Mouse (Mus musculus) monocyte, adult 5-6 weeks (primary cell): ENCODE results near the gene Cacna2d3. TPM values are rescaled to one million over a fixed set of nuclear protein-coding genes. Genes with fewer than 3 reads are reported as not detected.

Source experiments
- ATAC-seq: fragments of 153-309, 156-312 bp; replicated peaks from 2 replicates; pipeline ENCODE4 v1.8.0; 2017; ENCODE audit warnings: mild to moderate bottlenecking; ENCODE audit not compliant: low TSS enrichment, insufficient number of reproducible peaks, severe bottlenecking, poor library complexity, low FRiP score
- total RNA-seq: library from RNA; stranded (forward); fragments of 200-1000, 200-491, 200-594 nt; gene quantifications from 3 replicates; pipeline ENCODE4 v1.2.3, GENCODE M21; 2017

Cacna2d3 gene
- total RNA-seq, result 0.48 TPM in 1 of 3 replicates, not detected in the others

GRCm38 (mm10) chr14:29721488-29722385 lies at the start of gene Cacna2d3:
Cacna2d3 (minus strand) TSS chr14:29721864.
- ATAC-seq, result no peak

- ATAC-seq, result no peak
Measured at GRCm38 (mm10) chr14:29769486-29769885, 47.8 kb upstream of the Cacna2d3 start.

GRCm38 (mm10) chr14:29752876-29753275 lies 31.2 kb upstream of the Cacna2d3 start:
- no peak for ATAC-seq

GRCm38 (mm10) chr14:29738751-29739150 lies 17.1 kb upstream of the Cacna2d3 start:
- no peak for ATAC-seq

- no peak for ATAC-seq
Measured at GRCm38 (mm10) chr14:29730256-29730655, 8.6 kb upstream of the Cacna2d3 start.

GRCm38 (mm10) chr14:29729009-29729408 lies 7.3 kb upstream of the Cacna2d3 start:
- ATAC-seq, result no peak

GRCm38 (mm10) chr14:29727596-29727995 lies 5.9 kb upstream of the Cacna2d3 start:
- no peak for ATAC-seq

- ATAC-seq, result no peak
Measured at GRCm38 (mm10) chr14:29723267-29723666, 1.6 kb upstream of the Cacna2d3 start.

- ATAC-seq, result no peak
Measured at GRCm38 (mm10) chr14:29722386-29723221, 940 bp upstream of the Cacna2d3 start.

- ATAC-seq, result no peak
Measured at GRCm38 (mm10) chr14:29721131-29721487, 555 bp downstream of the Cacna2d3 start.

- no peak for ATAC-seq
Measured at GRCm38 (mm10) chr14:29720334-29720911, 1.2 kb downstream of the Cacna2d3 start.

GRCm38 (mm10) chr14:29712621-29713020 lies 9.0 kb downstream of the Cacna2d3 start:
- no peak for ATAC-seq

GRCm38 (mm10) chr14:29707561-29708335 lies 13.9 kb downstream of the Cacna2d3 start:
- no peak for ATAC-seq

GRCm38 (mm10) chr14:29702762-29703161 lies 18.9 kb downstream of the Cacna2d3 start:
- ATAC-seq, result no peak

GRCm38 (mm10) chr14:29696131-29696530 lies 25.5 kb downstream of the Cacna2d3 start:
- ATAC-seq, result no peak

- ATAC-seq, result no peak
Measured at GRCm38 (mm10) chr14:29672436-29673050, 49.1 kb downstream of the Cacna2d3 start.

- ATAC-seq, result no peak
Measured at GRCm38 (mm10) chr14:29669826-29670225, 51.8 kb downstream of the Cacna2d3 start.

GRCm38 (mm10) chr14:29657006-29657405 lies 64.7 kb downstream of the Cacna2d3 start:
- no peak for ATAC-seq
